Mouse (Mus musculus) thymus, postnatal 4 days (tissue): ENCODE data around the gene Col4a3bp.
"Not testable (repeated sequence)": the region's sequence is repeated elsewhere in the genome, so short reads cannot be mapped to it uniquely, and the experiment has no call there.

Experiments used
- DNase-seq: peaks from one replicate; pipeline ENCODE4 v3.0.0; 2021

The Col4a3bp gene

DNA sequence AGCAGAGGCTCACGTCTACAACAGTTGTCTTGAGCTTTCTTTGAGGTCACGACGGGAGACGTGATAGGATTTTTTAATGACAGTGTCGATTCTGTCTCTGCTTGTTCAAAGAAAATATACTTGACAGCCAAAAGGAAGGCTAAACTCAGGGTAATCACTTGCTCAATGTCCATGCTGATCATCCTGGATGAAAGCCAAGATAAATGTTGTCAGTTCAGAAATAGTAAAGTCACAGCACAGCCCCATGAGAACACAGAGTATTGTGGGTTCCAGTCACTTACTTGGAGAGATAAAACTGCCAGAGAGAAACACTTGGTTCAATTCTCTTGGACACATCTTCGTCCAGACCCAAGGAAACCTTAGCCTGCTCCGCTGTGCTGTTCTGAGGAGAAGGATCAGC lies 116.5 kb downstream of the Col4a3bp start:
- DNase-seq: no peak

DNA sequence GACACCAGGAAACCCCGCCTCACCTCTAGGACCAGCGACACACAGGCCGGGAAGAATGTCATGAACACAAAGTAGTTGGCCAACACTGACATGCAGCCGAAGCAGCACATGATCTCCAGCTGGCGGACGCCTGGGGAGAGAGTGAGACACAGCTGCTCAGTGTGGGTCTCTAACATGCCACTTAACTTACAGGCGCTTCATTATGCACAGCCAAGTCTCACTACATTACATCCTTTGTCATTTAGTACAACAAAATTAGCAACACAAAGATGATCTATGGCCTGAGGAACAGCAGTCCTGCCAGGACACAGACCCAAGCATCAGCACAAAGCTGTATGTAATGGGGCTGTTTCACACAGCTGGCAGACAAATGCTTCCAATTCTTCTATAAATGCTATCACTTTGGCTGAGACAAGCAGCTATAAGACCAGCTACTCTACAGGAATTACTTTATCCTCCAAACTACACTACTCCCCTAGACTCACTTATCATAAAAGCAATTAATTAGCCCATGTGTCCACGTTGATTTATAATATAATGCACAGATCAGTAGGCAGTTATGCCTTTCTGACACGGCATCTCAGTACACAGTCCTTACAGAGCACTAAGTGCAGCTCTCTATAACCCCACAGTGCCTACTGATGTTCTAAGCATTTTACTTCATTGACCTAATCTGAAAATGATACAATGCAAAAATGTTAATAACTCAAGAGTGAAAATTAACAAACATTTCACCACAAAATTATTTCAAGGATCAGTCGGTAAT lies 117.9 kb downstream of the Col4a3bp start:
- no peak for DNase-seq

DNA sequence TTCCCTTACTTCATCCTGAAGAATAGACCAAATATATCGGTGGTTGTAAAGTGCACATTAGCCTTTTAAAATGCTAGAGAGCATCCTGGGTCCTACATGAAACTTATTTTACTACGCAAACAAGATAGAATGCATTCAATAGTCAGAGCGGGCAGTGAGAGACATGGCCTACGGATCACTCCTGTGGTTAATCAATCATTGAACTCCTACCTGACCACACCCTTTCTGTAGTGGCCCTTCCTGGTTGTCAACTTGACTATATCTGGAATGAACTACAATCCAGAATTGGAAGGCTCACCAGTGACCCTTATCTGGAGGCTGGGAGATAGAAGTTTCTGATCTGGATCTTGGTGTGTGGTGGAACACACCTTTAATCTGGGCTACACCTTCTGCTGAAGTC lies 120.7 kb downstream of the Col4a3bp start:
- not testable (repeated sequence) for DNase-seq

DNA sequence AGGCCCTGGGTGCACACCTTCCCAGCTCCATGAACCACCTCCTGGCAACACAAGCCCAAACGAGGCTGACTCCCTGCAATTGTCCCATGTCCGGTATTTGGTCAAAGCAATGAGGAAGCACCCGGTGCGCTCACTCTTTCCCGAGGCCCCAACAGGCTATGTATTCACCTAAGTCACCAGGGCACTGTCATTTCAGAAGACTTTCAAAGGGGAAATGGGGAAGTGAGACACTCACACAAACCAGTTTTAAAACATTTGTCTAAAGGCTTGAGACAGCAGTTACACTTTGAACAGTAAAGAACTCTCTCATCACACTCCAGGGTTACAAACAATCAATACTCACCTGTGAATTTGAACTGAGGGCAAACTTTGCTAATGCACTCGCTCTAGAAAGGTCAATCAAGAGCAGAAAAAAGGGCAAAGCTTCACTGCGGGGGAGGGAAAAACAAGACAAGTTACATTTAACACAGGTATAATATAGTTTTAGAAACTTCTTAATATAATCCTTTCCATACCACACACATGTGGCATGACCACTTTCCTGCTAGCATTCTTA lies 122.1 kb downstream of the Col4a3bp start:
- no peak for DNase-seq

DNA sequence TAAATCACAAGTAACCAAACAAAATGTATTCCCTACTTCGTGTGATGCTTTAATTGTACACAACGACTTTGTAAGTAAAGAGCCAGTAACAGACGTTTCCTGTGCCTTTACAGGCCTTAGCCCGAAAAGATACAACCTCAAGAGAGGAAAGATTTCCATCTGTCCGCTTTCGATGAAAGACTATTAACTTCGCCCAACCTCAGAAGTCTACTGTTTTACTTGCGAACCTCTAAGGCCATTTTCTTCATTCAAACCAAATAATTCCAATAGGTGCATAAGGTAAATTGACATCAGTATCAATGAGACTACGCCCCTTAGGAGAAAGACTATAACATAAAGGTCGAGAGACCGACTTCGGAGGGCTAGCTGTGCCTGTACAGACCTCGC lies 127.6 kb downstream of the Col4a3bp start:
- DNase-seq: no peak

DNA sequence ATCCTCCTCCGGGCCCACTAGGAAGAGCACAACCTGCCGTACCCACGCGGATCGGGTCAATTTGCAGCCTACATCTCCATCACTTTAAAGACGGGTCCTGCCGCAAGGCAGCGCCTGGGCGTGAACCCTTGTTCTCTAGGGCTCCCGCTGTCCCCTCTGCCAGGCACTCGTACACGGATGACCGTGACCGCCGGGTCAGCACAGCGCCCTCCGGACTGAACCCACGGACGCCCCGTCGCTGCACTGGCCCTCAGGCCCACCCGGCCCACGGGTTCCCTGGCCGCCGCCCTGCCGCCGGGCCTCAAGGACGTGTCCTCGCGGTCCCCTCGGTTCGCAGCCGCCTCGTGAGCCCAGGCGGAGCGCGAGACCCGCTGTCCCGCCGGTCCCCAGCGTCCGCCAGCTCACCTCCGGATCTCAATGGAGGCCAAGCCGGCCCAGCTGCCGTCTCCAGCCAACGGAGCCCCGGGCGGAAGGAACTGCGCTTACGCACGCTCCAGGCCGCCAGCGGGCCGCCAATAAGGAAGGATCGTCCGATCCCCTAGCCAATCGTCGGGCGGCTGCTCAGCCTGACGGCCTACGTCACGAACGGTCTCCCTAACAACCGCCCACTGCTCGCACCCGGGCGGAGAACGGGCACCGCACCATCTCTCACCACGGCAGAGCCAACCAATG lies 128.1 kb downstream of the Col4a3bp start, which contains the start of gene Hmgcr:
Gene Hmgcr (minus strand): TSS at position 531 of the 672 bp plus-strand sequence.
- peak; percentile 94 for DNase-seq

DNA sequence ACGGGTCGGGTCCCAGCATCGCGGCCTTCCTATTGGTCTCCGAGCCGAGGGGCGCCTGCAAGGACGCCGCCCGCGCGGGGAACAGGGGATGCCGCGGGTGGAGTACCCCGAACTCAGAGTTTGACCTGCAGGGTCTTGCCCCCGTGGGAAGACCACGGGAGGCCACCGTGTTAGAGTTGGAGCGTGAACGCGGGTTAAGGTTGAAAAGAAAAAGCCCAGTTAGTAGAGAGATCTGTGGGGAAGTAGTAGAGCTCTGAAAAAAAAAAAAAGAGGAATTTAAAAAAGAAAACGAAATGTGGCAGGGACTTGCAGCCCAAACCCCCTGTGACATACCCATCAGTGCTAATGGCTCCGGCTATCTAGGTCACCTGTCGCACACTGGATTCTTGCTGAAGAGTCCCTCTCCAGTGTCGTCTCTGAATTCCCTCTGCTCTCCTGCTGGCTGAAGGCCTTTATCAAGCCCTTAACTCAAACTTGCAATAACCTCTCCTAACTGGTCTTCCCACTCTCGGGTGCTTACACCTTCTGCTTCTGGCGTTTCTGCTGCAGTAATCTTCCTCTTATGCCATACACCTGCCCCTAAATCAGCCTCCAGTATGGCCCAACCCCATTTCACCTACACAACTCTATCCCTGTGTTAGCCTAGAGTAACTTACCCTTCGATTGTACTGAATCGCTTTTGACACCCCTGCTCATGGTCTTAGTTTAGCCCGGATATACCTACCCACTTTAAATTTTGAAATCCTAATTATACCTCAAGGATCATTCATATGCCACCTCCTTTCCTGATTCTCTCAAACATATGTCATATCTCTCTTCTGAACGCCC lies 128.9 kb downstream of the Col4a3bp start:
- DNase-seq: no peak

DNA sequence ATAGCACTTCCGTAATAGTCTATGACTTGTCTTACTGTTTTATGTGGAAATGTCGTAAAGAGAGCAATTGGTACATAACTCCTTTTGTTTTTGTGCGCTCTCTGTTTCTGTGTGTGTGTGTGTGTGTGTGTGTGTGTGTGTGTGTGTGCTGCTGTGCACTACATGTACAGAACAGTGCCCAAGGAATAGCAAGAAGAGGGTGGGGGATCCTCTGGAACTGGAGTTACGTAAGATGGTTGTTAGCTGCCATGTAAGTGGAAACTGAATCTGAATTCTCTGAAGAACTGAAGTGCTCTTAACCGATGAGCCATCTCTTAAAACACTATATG lies 129.5 kb downstream of the Col4a3bp start:
- DNase-seq: no peak

DNA sequence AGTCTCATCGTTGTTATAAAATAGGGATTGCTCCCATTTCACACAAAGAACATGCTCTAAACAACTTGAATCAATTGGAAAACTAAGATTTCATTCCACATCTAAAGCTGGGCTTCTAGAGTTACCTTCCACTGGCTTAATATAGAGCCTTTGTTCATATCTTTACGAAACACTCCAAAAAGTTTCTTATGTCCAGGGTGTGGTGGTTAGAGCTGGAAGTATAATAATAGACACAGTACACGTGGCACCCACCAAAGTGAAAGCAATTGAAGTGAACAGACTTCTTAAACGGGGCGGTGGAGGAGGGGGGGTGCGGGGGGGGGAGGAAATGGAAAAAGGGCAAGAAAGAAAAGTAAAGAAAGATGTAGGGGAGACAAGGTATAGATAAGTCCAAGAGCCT lies 129.9 kb downstream of the Col4a3bp start:
- no peak for DNase-seq

DNA sequence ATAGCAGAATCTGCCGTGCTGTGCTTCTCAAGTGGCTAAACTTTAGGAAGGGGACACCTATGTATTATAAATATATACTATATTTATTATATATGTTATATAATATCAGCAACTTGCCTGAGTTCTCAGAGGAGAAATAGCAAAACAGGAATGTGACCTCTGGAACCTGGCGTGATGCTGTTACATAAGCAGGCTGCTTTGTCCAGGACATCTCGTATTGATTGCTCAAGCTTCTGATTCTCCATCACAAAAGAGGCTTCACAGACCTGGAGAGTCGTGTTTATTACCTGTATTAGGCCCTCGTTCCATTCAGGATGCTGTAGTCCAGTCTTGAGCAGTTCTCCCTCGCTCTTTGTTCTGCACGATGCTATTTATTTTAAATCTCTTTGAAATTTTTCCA lies 131.4 kb downstream of the Col4a3bp start:
- DNase-seq: no peak

DNA sequence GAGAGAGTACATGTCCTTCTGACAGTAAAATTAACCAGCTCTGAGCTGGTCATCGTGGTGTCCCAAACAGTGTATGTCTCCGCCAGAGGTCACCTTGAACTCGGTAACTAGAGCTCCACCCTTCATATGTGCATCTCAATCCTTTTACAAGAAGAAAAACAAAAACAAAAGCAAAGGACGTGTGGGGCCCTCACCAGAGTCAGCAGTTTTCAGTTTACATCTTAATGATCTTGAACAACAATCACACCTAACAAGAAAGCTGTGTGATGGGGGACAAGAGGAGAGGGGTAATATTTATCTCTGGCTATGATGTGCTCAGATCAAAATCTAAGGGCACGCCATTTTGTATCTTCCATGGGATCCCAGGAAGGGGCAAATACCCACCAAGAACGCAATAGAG lies 133.3 kb downstream of the Col4a3bp start:
- no peak for DNase-seq

DNA sequence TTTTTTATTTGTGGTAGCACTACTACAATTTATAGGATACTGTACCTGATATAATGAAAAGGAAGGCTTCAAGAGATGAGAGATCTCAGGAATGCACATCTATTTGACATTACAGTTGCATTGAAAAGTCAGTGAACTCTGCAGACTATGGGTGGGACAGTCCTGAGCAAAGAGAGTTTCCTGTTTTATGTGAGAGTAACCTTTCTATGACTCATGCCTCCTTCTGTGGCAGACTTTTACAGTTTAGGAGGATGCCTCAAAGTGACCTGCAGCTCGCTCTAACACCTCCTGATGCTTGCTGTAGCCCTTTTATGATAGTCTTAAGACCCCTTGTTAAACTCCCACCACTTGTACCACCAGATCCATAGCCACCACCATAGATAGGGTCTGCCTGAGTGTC lies 134.7 kb downstream of the Col4a3bp start:
- no peak for DNase-seq

DNA sequence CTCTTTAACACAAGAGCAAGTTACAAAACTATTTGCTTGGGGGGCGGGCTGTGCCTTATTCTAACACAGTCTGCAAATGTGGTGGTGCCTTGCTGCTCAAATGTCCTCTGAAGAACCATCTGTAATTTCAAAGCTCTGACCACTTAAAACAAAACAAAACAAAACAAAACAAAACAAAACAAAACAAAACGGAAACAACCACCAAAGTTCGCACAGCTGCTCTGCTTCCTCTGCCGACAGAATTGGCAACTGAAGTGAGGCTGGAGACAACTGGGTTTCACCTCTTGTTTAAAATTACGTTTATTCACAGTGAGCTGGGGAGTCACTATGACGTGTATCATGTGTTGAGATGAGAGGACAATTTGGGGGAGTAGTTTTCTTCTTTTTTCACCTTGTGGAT lies 136.2 kb downstream of the Col4a3bp start:
- no peak for DNase-seq

DNA sequence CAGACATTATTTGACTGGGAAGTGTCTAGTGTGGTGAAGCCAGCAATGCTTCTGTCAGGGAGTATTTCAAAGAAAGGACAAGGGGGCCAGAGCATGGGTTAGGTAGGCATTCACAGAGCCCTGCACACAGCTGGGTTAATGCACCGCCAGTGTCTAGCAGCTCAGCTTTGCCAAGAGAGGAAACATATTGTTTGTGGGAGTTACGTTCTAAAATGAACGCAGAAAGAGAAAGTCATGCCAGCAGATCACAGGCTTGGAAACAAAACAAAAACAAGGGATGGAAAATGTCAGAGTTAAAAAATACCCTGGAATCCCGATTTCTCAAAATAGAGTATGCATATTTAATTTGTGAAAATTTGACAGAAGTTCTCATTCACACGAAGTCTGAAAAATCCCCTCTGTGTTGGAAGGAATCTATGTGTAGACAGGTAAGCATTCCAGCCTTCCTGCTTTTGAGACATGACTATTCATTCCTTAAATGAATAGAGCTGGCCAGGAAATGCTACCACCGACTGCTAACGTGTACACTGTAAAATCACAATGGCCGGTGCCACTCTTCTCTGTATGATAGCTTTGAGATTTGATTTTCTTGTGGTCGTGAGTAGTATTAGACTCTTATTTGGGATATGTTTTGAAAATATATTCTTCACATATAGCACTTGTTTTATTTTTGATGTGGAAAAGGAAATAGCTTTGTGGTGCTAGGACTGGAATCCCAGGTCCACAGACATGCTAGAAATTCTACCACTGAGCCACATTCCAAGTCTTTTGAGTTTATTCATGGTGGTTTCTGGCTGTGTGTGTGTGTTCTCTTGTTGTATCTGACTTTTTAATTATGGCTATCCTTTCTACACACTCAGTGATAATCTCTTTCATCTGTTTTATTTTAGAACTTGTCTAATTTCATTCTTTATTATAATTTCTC lies 138.0 kb downstream of the Col4a3bp start:
- no peak for DNase-seq

DNA sequence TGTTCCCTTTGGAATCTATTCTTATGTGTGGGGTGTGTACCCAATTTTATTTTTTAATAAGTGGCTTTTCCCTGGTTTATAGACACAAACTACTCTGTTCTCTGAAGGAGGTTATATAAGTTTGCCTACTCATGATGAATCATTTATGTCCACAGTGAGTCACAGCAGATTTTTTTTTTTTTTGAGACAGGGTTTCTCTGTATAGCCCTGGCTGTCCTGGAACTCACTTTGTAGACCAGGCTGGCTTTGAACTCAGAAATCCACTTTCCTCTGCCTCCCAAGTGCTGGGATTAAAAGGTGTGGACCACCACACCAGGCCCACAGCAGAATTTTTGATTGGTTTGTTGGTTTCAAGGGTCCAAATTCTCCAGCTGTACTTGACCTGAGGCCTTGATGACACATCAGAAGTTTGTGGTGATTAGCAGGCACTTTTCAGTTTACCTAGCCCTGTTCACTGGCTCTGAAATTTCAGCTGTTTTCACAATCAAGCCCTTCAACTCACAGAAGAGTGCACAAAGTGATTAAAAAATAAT lies 138.7 kb downstream of the Col4a3bp start:
- no peak for DNase-seq

DNA sequence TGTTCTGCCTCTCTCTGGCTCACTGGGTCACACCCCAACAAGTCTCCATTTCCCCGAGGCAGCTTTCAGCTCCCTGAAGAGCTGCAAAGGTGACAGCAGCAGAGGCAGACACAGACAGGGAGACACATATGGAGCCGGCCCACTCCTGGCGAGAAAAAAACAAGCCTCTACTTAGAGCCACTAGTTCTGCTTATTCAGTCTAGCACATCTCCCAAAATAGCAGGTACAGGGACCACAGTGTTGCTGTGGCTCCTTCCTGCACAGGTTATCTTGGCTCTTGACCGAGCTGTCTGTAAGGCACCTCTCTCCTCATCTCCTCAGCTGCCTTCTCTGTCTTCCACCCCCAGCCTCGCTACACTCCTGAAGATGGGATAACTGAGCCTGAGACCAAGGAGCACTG lies 142.4 kb downstream of the Col4a3bp start:
- DNase-seq: no peak

DNA sequence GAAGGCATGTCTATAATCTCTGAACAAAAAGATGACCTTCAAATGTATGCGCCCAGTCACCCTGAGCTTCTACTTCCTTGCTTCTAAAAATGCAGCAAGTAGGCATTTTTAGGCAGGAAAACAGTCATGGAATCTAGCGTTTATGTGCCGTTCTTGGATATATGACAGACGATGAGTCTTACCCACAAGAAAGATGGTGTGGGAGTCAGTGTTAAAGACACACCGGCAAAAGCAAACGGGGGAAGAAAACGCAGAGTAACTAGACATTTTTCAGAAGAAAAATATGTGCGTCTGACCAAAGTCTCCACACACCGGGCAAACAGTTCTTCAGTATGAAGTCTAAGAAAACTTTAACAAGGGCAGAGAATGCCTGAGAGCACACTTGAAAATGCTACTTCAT lies 144.8 kb downstream of the Col4a3bp start:
- DNase-seq: no peak
